Mouse (Mus musculus) heart, embryonic 10.5 days (tissue): ENCODE data around the gene Stra8. TPM values are rescaled to one million over a fixed set of nuclear protein-coding genes. Genes with fewer than 3 reads are reported as not detected.
A peak's percentile ranks its signal among the peaks of the same experiment; 100 is the strongest.

ENCODE experiments used
- DNase-seq: peaks from one replicate; pipeline ENCODE4 v3.0.0-alpha.2; 2017; ENCODE audit warnings: low spot score
- H3K27ac ChIP-seq: fragments of 300-500 bp; sonication (generic); 2 replicates; pipeline ENCODE4 v1.5.1; 2016; ENCODE audit warnings: mild to moderate bottlenecking
- H3K27me3 ChIP-seq: fragments of 300-500 bp; sonication (generic); 2 replicates; pipeline ENCODE4 v1.6.1; 2016; ENCODE audit warnings: mild to moderate bottlenecking; ENCODE audit not compliant: poor library complexity, insufficient read depth, severe bottlenecking
- H3K36me3 ChIP-seq: fragments of 300-500 bp; sonication (generic); 2 replicates; pipeline ENCODE4 v1.6.1; 2016; ENCODE audit warnings: mild to moderate bottlenecking, moderate library complexity
- H3K4me1 ChIP-seq: fragments of 300-500 bp; sonication (generic); 2 replicates; pipeline ENCODE4 v1.6.1; 2016; ENCODE audit warnings: mild to moderate bottlenecking
- H3K4me3 ChIP-seq: fragments of 300-500 bp; sonication (generic); 2 replicates; pipeline ENCODE4 v1.5.1; 2016; ENCODE audit warnings: mild to moderate bottlenecking, moderate library complexity
- H3K9me3 ChIP-seq: fragments of 300-500 bp; sonication (generic); 2 replicates; pipeline ENCODE4 v1.6.1; 2016; ENCODE audit warnings: mild to moderate bottlenecking, moderate library complexity
- WGBS: fragments of 180-500 bp; shearing (Covaris S2); methylation state at CpG from one replicate; pipeline ENCODE4 v1.1.7; 2016; 5-methylcytosine and 5-hydroxymethylcytosine counted together
- polyA plus RNA-seq: library from polyadenylated mRNA; unstranded; fragments of >200 nt; fragmentation: Nextera tagmentation; extraction: Ambion mirVana; gene quantifications from 2 replicates; pipeline ENCODE4 v1.2.1, GENCODE M21; 2016

Stra8 gene
- polyA plus RNA-seq, 1 experiment from 2014 or later, result not detected

DNA sequence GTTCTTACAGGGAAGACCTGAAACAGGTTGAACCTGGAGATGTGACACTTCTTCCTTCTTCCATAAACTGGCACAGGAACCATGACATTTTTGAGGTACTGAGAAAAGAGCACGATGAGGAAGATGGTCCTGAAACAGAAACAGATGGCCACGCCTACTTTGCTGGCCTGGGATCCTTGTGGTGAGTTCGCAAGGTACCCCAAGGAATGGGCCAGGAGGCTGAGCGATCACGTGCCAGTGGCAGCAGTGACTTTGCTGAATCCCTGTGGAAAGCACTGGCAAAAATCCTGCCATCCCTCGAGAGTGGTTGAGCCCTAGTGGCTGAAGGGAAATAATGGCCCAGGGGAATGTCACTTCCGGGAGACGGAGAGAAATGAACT, 35.9 kb downstream of the Stra8 start:
- 36% methylated on average over 8 of the region's 8 CpGs for WGBS
- no peaks in the 10 kb centered on the region for H3K36me3 ChIP-seq
- no peak for DNase-seq

DNA sequence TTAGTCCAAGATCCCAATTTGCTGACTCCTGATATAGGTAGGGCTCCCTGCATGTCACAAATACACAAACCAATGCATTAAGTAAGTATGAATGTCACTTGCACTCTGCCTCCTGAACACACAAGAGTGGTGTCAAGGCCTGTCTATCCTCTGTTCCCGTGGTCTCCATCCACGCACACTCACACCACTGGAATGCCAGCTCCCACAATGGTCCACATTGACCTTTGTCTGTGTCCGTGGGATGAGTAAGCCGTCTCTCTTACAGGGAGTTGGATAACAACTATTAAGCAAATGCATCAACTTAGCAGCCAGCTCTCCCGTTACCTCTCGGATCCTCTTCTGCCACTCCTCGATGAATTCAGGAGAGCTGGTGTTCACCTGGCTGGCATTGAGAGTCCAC, 39.2 kb downstream of the Stra8 start:
- Histone ChIP-seq H3K4me3 (no peak overlapping the region), H3K27ac (no peak overlapping the region), H3K4me1 (peaks cover 13% of the 10 kb centered on the region), H3K36me3 (no peaks in the 10 kb centered on the region), H3K9me3 (no peaks in the 10 kb centered on the region), H3K27me3 (peaks cover 3% of the 10 kb centered on the region; the same call in 1 of the 2 replicates)
- DNase-seq, result no peak
- WGBS, result 90% methylated on average over 7 of the region's 7 CpGs

More for the DNA sequence above, 35.9 kb downstream of the Stra8 start:
- Histone ChIP-seq H3K4me3 (peak overlapping the region; percentile 46), H3K9me3 (no peaks in the 10 kb centered on the region), H3K27ac (no peak overlapping the region), H3K27me3 (peaks cover 3% of the 10 kb centered on the region; the same call in 1 of the 2 replicates), H3K4me1 (peaks cover 13% of the 10 kb centered on the region)

DNA sequence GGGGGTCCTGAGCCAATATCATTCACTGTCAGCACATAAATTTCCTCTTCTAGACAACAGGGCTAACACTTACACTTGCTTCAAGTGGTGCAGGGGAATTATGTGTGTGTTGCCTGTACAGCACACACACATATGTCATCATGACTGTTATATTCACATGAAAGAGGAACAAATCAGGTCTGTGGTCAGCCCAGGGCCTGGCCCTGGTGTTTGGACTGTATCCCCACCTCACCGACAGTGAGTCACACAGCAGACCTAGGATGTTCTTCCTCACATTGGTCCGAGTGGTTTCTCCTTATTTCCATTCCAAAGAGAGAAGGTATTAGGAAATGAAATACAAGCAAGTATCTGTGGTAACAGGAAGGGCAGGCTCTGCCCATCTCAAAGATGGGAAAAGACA, 44.6 kb downstream of the Stra8 start:
- Histone ChIP-seq H3K36me3 (no peaks in the 10 kb centered on the region), H3K4me3 (no peak overlapping the region), H3K9me3 (no peaks in the 10 kb centered on the region), H3K27me3 (no peaks in the 10 kb centered on the region), H3K4me1 (no peaks in the 10 kb centered on the region), H3K27ac (no peak overlapping the region)
- no peak for DNase-seq
- WGBS, result 77% methylated on average over 2 of the region's 2 CpGs

DNA sequence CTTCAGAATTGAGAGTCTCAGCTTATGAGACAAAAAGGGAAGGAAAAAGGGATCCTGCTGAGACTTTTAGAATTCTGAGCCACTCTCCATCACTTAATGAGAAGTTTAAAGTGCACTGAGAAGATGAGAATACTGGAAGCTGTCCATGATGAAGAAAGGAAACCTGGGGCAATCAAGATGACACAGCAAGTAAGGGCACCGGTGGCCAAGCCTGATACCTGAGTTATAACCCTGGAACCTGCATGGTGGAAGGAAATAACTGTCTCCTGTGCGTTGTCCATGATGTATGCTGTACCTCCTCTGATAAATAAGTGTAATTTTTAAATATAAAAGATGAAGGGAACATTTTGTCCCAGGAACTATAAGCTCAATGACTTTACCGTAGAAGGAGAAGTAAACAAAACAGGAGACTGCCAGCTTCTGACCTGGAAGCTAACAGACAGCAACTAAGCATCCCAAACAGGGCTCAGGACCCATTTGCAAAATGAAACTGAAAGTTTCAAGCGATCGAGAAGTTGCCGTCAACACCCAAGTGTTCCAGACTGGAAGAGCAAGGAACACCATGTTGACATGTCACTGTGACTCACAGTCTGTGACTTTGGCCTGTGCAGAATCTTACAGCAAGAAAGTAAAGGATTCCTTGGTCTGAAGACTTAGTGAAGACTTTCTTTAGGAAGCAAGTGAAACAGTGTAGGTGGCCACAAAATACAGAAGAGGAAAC, 46.0 kb downstream of the Stra8 start:
- Histone ChIP-seq H3K4me3 (no peak overlapping the region), H3K27ac (no peak overlapping the region), H3K36me3 (no peaks in the 10 kb centered on the region), H3K4me1 (no peaks in the 10 kb centered on the region), H3K27me3 (no peaks in the 10 kb centered on the region), H3K9me3 (no peaks in the 10 kb centered on the region)
- no peak for DNase-seq
- 74% methylated on average over 6 of the region's 6 CpGs for WGBS

DNA sequence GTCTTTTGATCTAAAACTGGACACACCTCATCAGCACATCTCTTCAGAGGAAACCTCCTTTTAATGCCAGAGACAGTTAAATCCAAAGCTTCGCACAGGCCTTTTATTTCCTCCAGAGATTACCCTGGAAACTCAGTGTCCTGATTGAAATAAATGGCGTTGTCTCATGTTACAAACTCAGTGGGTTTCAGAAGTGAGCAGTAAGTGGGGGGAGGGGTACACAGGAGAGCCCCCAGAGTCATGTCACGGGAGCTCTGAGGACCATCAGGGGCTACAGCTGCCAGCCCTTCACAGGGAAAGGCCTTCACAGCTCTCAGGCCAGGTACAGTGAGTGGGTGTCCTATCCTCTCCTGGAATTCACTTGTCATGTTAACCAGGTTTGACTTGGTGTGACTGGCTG, 51.2 kb downstream of the Stra8 start:
- H3K27me3 ChIP-seq, result no peaks in the 10 kb centered on the region
- H3K27ac ChIP-seq, result no peak overlapping the region
- no peak for DNase-seq
- no peaks in the 10 kb centered on the region for H3K9me3 ChIP-seq
- H3K36me3 ChIP-seq, result no peaks in the 10 kb centered on the region
- 50% methylated on average over 3 of the region's 3 CpGs for WGBS
- H3K4me1 ChIP-seq, result peaks cover 5% of the 10 kb centered on the region
- H3K4me3 ChIP-seq, result no peak overlapping the region

DNA sequence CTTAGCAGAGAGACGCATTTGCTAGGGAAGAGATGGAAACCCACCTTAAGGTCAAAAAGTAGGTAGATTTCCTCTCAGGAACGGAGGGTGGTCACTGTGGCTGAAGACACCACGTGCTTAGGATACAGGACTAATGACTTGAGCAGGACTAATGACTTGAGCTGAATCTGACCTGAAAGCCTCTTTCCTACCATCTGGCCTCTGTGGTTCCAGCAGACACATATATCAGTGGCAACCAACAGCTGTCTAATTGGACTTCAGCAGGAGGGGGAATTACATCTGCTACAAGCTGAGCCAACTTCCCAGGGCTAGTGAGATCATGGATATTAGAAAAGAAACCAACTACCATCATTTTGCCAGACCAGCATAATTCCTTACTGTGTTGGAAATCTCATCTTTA, 59.3 kb downstream of the Stra8 start:
- DNase-seq, result no peak
- 86% methylated on average over 3 of the region's 3 CpGs for WGBS
- no peak overlapping the region for H3K4me3 ChIP-seq
- no peaks in the 10 kb centered on the region for H3K27me3 ChIP-seq
- H3K4me1 ChIP-seq, result no peaks in the 10 kb centered on the region
- H3K9me3 ChIP-seq, result no peaks in the 10 kb centered on the region
- H3K27ac ChIP-seq, result no peak overlapping the region
- H3K36me3 ChIP-seq, result no peaks in the 10 kb centered on the region

DNA sequence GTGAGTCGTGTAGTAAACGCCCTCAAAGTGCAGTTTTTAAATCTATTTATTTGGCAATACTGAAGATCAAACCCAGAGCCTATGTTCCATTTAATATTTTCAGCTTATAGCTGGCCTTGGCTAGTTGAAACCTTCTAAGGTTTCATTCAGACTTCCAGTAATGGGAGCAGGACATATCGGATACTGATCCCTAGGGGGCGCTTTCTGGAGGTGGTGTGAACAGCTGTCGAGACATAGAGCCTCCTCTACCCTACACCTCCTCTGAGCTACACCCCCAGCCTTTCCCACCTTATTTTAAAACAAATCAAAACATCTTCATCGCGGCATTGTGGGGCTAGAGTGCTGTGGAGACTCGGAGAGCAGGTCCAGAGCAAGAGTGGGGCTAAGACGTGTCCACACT, 60.7 kb downstream of the Stra8 start:
- no peak for DNase-seq
- H3K9me3 ChIP-seq, result no peaks in the 10 kb centered on the region
- 57% methylated on average over 9 of the region's 9 CpGs for WGBS
- H3K27ac ChIP-seq, result no peak overlapping the region
- no peaks in the 10 kb centered on the region for H3K27me3 ChIP-seq
- no peak overlapping the region for H3K4me3 ChIP-seq
- H3K36me3 ChIP-seq, result no peaks in the 10 kb centered on the region
- H3K4me1 ChIP-seq, result no peaks in the 10 kb centered on the region

DNA sequence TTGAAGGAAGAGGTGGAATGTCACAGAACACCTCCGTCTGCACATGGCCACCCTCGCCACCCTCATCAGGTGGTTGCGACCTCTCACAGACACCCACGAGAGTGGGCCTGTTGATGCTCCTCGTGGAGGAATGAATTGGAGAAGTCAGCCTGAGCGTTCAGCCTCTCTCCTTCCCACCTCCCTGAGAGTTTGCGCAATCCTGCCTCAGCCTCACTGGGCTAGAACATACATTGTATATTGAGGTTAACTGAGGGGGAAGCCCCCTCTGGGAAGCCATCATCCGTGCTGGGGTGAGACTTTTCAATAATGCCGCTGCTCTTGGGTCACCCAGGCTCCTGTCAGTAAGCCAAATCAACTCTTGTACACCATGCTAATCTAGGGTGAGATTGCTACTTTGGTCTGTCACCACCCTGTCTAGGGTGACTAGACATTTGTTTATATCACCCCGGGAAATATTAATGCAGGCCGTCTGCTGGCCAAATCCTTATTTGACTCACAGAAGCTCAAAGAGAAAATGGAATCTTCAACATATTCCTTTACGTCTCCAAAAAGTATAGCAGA, 67.2 kb downstream of the Stra8 start:
- DNase-seq, result no peak
- peaks cover 19% of the 10 kb centered on the region for H3K4me1 ChIP-seq
- WGBS, result 76% methylated on average over 12 of the region's 12 CpGs
- peaks cover 28% of the 10 kb centered on the region for H3K27me3 ChIP-seq
- no peaks in the 10 kb centered on the region for H3K9me3 ChIP-seq
- H3K4me3 ChIP-seq, result no peak overlapping the region
- no peak overlapping the region for H3K27ac ChIP-seq
- no peaks in the 10 kb centered on the region for H3K36me3 ChIP-seq

DNA sequence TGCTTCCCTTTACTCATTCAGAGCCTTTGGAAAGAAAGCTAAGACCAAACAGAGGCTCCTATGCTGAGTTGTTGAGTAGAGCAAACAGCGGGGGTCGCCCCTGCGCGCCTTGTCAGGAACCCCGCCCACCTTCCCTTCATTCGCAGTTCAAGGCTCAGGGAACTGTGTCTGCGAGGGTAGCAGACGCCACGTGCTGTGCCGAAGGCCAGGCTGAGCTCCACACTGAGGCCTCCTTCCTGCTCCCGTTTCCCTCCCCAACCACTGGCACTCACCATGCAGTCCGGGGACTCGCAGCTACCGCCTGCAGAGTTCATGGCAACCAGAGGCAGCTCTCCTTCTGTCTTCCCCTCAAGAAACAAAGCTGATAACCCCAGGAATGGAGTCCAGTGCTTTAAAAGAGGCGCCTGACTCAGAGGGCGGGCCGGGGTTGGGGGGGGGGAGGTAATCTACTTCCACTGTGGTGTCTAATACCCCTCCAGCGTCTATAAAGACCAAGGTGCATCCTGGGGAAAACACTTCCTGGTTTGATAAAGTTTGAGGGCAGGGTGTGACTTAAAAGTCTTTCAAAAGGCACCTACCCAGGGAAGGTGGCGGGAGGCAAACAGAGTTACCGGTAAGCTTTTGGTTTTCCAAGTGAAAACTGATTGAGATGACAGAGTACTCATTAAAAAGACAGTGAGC, 68.3 kb downstream of the Stra8 start, which contains the start of gene Slc23a4:
Gene Slc23a4 (minus strand): TSS at position 324 of the 681 bp plus-strand sequence.
- no peak for DNase-seq
- Histone ChIP-seq H3K27ac (peak within 1 kb of the TSS; percentile 65; the same call in 1 of the 2 replicates), H3K36me3 (no peaks in the 10 kb centered on the region), H3K27me3 (peaks cover 31% of the 10 kb centered on the region), H3K4me1 (peaks cover 19% of the 10 kb centered on the region), H3K4me3 (peak within 1 kb of the TSS; percentile 35), H3K9me3 (no peaks in the 10 kb centered on the region)
- WGBS, result 10% methylated on average over 20 of the region's 20 CpGs

Other genes with a start within 250 kb of the Stra8 start
- 4.0 and 6.0 TPM in 2 replicates for gene Agbl3, start 139.7 kb upstream of the Stra8 start, polyA plus RNA-seq
- gene Tmem140, start 57.0 kb upstream of the Stra8 start, polyA plus RNA-seq, result 1.4 and 1.8 TPM in 2 replicates
- 13.7 and 16.5 TPM in 2 replicates for gene Cyren, start 42.1 kb upstream of the Stra8 start, polyA plus RNA-seq
- gene Wdr91, start 9.3 kb upstream of the Stra8 start, polyA plus RNA-seq, result 12.6 and 13.0 TPM in 2 replicates
- 0.12 and 0.41 TPM in 2 replicates for gene Slc23a4, start 68.2 kb downstream of the Stra8 start, polyA plus RNA-seq
- 18.3 and 21.8 TPM in 2 replicates for gene Cnot4, start 213.6 kb downstream of the Stra8 start, polyA plus RNA-seq